Mouse (Mus musculus): Measurements from ENCODE around the gene Jak2. TPM values are rescaled to one million over a fixed set of nuclear protein-coding genes. Genes with fewer than 3 reads are reported as not detected.

Gene Jak2
- total RNA-seq, 2 experiments from 2014 or later: 24.1 to 27.8 TPM

GRCm38 (mm10) chr19:29291532-29291931, 39.9 kb downstream of the Jak2 start:
- intact Hi-C loops (cut with DNase I): no loop called here
- DNase-seq (ENCODE audit: low spot score in 2 of 2): no peak

- DNase-seq (ENCODE audit: low spot score in 2 of 2): no peak
- intact Hi-C loops (cut with DNase I): no loop called here
Measured at GRCm38 (mm10) chr19:29292546-29292945, 40.9 kb downstream of the Jak2 start.

GRCm38 (mm10) chr19:29294756-29295155, 43.1 kb downstream of the Jak2 start:
- no peak for DNase-seq (ENCODE audit: low spot score in 2 of 2)
- intact Hi-C loops (cut with DNase I): no loop called here

- intact Hi-C loops (cut with DNase I): no loop called here
- DNase-seq (ENCODE audit: low spot score in 2 of 2): no peak
Measured at GRCm38 (mm10) chr19:29296166-29296565, 44.5 kb downstream of the Jak2 start.

- no peak for DNase-seq (ENCODE audit: low spot score in 2 of 2)
- intact Hi-C loops (cut with DNase I): no loop called here
Measured at GRCm38 (mm10) chr19:29297366-29297765, 45.7 kb downstream of the Jak2 start.

- intact Hi-C loops (cut with DNase I): no loop called here
- no peak for DNase-seq (ENCODE audit: low spot score in 2 of 2)
Measured at GRCm38 (mm10) chr19:29300919-29301318, 49.3 kb downstream of the Jak2 start.

- intact Hi-C loops (cut with DNase I): no loop called here
- no peak for DNase-seq (ENCODE audit: low spot score in 2 of 2)
Measured at GRCm38 (mm10) chr19:29302119-29302518, 50.5 kb downstream of the Jak2 start.

GRCm38 (mm10) chr19:29308832-29309231, 57.2 kb downstream of the Jak2 start:
- intact Hi-C loops (cut with DNase I): no loop called here
- DNase-seq (ENCODE audit: low spot score in 2 of 2): no peak

GRCm38 (mm10) chr19:29311791-29312190, 60.2 kb downstream of the Jak2 start:
- intact Hi-C loops (cut with DNase I): no loop called here
- peak; percentile 33 to 40 for DNase-seq (ENCODE audit: low spot score in 2 of 2)

- no peak for DNase-seq (ENCODE audit: low spot score in 2 of 2)
- intact Hi-C loops (cut with DNase I): no loop called here
Measured at GRCm38 (mm10) chr19:29312661-29313060, 61.0 kb downstream of the Jak2 start.

GRCm38 (mm10) chr19:29323416-29324049, 71.9 kb downstream of the Jak2 start:
- DNase-seq (ENCODE audit: low spot score in 2 of 2): no peak
- intact Hi-C loops (cut with DNase I): no loop called here

- peak in 1 of 2 experiments; percentile 34 for DNase-seq (ENCODE audit: low spot score in 2 of 2)
- intact Hi-C loops (cut with DNase I): no loop called here
Measured at GRCm38 (mm10) chr19:29325053-29325851, 73.6 kb downstream of the Jak2 start, which contains the start of gene Insl6. Gene Insl6 (minus strand): TSS chr19:29325356.

GRCm38 (mm10) chr19:29325852-29326180, 74.2 kb downstream of the Jak2 start:
- intact Hi-C loops (cut with DNase I): no loop called here

GRCm38 (mm10) chr19:29326396-29326795, 74.8 kb downstream of the Jak2 start:
- intact Hi-C loops (cut with DNase I): no loop called here
- no peak for DNase-seq (ENCODE audit: low spot score in 2 of 2)

More at GRCm38 (mm10) chr19:29325852-29326180, 74.2 kb downstream of the Jak2 start:
- DNase-seq (ENCODE audit: low spot score in 2 of 2): no peak

- DNase-seq (ENCODE audit: low spot score in 2 of 2): no peak
- intact Hi-C loops (cut with DNase I): no loop called here
Measured at GRCm38 (mm10) chr19:29326822-29327552, 75.4 kb downstream of the Jak2 start.

GRCm38 (mm10) chr19:29334068-29334745, 82.6 kb downstream of the Jak2 start, which contains the start of gene Rln1:
Gene Rln1 (minus strand): TSS chr19:29334670.
- intact Hi-C loops (cut with DNase I): no loop called here
- DNase-seq (ENCODE audit: low spot score in 2 of 2): peak in 1 of 2 experiments; percentile 39

- intact Hi-C loops (cut with DNase I): no loop called here
- DNase-seq (ENCODE audit: low spot score in 2 of 2): no peak
Measured at GRCm38 (mm10) chr19:29336624-29337023, 85.0 kb downstream of the Jak2 start.

GRCm38 (mm10) chr19:29341029-29341428, 89.4 kb downstream of the Jak2 start:
- intact Hi-C loops (cut with DNase I): no loop called here
- no peak for DNase-seq (ENCODE audit: low spot score in 2 of 2)

- no peak for DNase-seq (ENCODE audit: low spot score in 2 of 2)
- intact Hi-C loops (cut with DNase I): no loop called here
Measured at GRCm38 (mm10) chr19:29342281-29342680, 90.7 kb downstream of the Jak2 start.

GRCm38 (mm10) chr19:29344868-29345267, 93.2 kb downstream of the Jak2 start:
- DNase-seq (ENCODE audit: low spot score in 2 of 2): no peak
- intact Hi-C loops (cut with DNase I): no loop called here

Measured in left cerebral cortex, postnatal 14 days (tissue).